In the genomic region with DNA sequence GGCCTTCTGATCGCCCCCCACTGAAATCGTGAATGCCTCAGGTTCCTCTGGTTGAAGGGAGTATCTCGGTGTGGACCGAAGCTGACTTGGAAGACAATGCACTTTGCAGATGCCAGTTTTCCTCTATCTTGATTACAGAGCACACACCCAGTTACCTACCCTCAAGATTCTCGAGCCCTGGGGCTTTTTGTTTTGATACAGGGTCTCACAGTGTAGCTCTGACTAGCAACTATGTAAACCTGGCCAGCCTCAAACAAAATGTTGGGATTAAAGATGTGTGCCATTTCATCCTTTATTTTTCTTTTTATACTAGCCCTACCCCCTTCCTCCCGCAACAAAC, we compare ENCODE assay signal across 8 mouse cellular contexts. TPM values are rescaled to one million over a fixed set of nuclear protein-coding genes. Genes with fewer than 3 reads are reported as not detected.
DNase-seq lines count a peak whose midpoint lies in the region; ATAC-seq and TF ChIP-seq lines count a peak whose summit lies in the region.

No protein-coding gene starts in this region.

- H3K4me2 ChIP-seq in neural tube, embryonic 11.5 days (ENCODE audit: low read depth), result peak overlapping the region; percentile 92
- peak overlapping the region; percentile 62 for H3K4me2 ChIP-seq in limb, embryonic 15.5 days
- H3K4me2 ChIP-seq in stomach, embryonic 16.5 days (ENCODE audit: low read depth, low read length), result peak overlapping the region; percentile 92

- H3K9ac ChIP-seq in neural tube, embryonic 11.5 days (ENCODE audit: low read length), result peak overlapping the region; percentile 83
- H3K9ac ChIP-seq in limb, embryonic 15.5 days, result peak overlapping the region; percentile 57
- H3K9ac ChIP-seq in stomach, embryonic 16.5 days (ENCODE audit: low read length), result peak overlapping the region; percentile 92

- peaks cover 6% of the 10 kb centered on the region; the same call in 1 of the 2 replicates for H3K4me1 ChIP-seq in cerebellum, adult 2 months (ENCODE audit: control insufficient read depth, insufficient read depth, low read length)
- peaks cover 8% of the 10 kb centered on the region for H3K4me1 ChIP-seq in neural tube, embryonic 11.5 days (ENCODE audit: control insufficient read depth, insufficient read depth, low read length)
- H3K4me1 ChIP-seq in limb, embryonic 15.5 days, result peaks cover 25% of the 10 kb centered on the region
- H3K4me1 ChIP-seq in stomach, embryonic 16.5 days (ENCODE audit: control insufficient read depth, insufficient read depth, low read length), result peaks cover 19% of the 10 kb centered on the region

- DNase-seq in cerebellum, adult 2 months, result no peak
- no peak for DNase-seq in cerebellum, postnatal 4 days (ENCODE audit: low spot score in 2 of 2)
- no peak for DNase-seq in neural tube, embryonic 11.5 days (ENCODE audit: low spot score)
- DNase-seq in neural tube, embryonic 10.5 days (ENCODE audit: extremely low spot score, low spot score), result no peak
- DNase-seq in left cerebral cortex, adult 18-20 months (ENCODE audit: low spot score in 2 of 2), result no peak

- ATAC-seq in neural tube, embryonic 11.5 days (ENCODE audit: insufficient read depth, low FRiP score, low TSS enrichment), result peak; percentile 22; the same call in 1 of the 2 replicates
- ATAC-seq in limb, embryonic 15.5 days (ENCODE audit: insufficient number of reproducible peaks, low FRiP score, low TSS enrichment, low read depth), result peak; percentile 16; the same call in 1 of the 2 replicates
- ATAC-seq in stomach, embryonic 16.5 days (ENCODE audit: insufficient read depth, low FRiP score), result no peak
- ATAC-seq in monocyte, adult 5-6 weeks (replicated peaks; ENCODE audit: insufficient number of reproducible peaks, low FRiP score, low TSS enrichment, poor library complexity, severe bottlenecking), result no peak

- 12% methylated on average over 6 of the region's 6 CpGs for WGBS in cerebellum, adult 2 months
- WGBS in neural tube, embryonic 11.5 days, result 15% methylated on average over 6 of the region's 6 CpGs
- WGBS in limb, embryonic 15.5 days, result 13% methylated on average over 6 of the region's 6 CpGs
- 16% methylated on average over 6 of the region's 6 CpGs for WGBS in stomach, embryonic 16.5 days

- TF ChIP-seq CTCF in cerebellum, adult 2 months (IDR thresholded peaks at IDR 0.05; ENCODE audit: borderline replicate concordance, insufficient read depth, low read depth, low read length), result no peak

- H3K4me3 ChIP-seq in cerebellum, adult 2 months (replicated peaks; ENCODE audit: insufficient read depth, low read depth, low read length), result peak overlapping the region; percentile 88
- H3K4me3 ChIP-seq in neural tube, embryonic 11.5 days (ENCODE audit: low read depth, low read length), result peak overlapping the region; percentile 90
- H3K4me3 ChIP-seq in limb, embryonic 15.5 days, result peak overlapping the region; percentile 66
- H3K4me3 ChIP-seq in stomach, embryonic 16.5 days (replicated peaks; ENCODE audit: low read length), result peak overlapping the region; percentile 95

- H3K27ac ChIP-seq in cerebellum, adult 2 months (ENCODE audit: insufficient read depth, low read length), result 0 out of 2 replicates have a peak overlapping the region, but pooled peaks have one; percentile 40
- H3K27ac ChIP-seq in neural tube, embryonic 11.5 days (ENCODE audit: low read depth, low read length), result no peak overlapping the region
- H3K27ac ChIP-seq in limb, embryonic 15.5 days, result peak overlapping the region; percentile 84
- H3K27ac ChIP-seq in stomach, embryonic 16.5 days (ENCODE audit: low read length), result peak overlapping the region; percentile 60

- no peaks in the 10 kb centered on the region for H3K27me3 ChIP-seq in cerebellum, adult 2 months (ENCODE audit: control insufficient read depth, insufficient read depth, low read length)
- no peaks in the 10 kb centered on the region for H3K27me3 ChIP-seq in neural tube, embryonic 11.5 days (ENCODE audit: control insufficient read depth, insufficient read depth, low read length)
- H3K27me3 ChIP-seq in limb, embryonic 15.5 days, result no peaks in the 10 kb centered on the region
- H3K27me3 ChIP-seq in stomach, embryonic 16.5 days (ENCODE audit: control insufficient read depth, insufficient read depth, low read length), result no peaks in the 10 kb centered on the region

- TF ChIP-seq POLR2A in cerebellum, adult 2 months (IDR thresholded peaks at IDR 0.05; ENCODE audit: borderline replicate concordance, insufficient read depth, low read length), result no peak; the same call in 1 of the 2 replicates

- H3K36me3 ChIP-seq in neural tube, embryonic 11.5 days (ENCODE audit: control insufficient read depth, insufficient read depth, low read length), result no peaks in the 10 kb centered on the region
- peaks cover 10% of the 10 kb centered on the region; the same call in 1 of the 2 replicates for H3K36me3 ChIP-seq in limb, embryonic 15.5 days
- H3K36me3 ChIP-seq in stomach, embryonic 16.5 days (ENCODE audit: control insufficient read depth, insufficient read depth, low read length), result no peaks in the 10 kb centered on the region

- H3K9me3 ChIP-seq in neural tube, embryonic 11.5 days (ENCODE audit: control insufficient read depth, low read length), result no peaks in the 10 kb centered on the region
- H3K9me3 ChIP-seq in limb, embryonic 15.5 days, result no peaks in the 10 kb centered on the region
- no peaks in the 10 kb centered on the region for H3K9me3 ChIP-seq in stomach, embryonic 16.5 days (replicated peaks; ENCODE audit: control insufficient read depth, low read length)

RNA-seq across cellular contexts. Expression of gene Sars, which starts 0.3 kb away (rescaled TPM):
- 214 and 228 TPM in 2 replicates for polyA plus RNA-seq in cerebellum, adult 2 months (2012; rRNA removed)
- 214 and 216 TPM in 2 replicates for polyA plus RNA-seq in neural tube, embryonic 11.5 days (2014; fragmentation: Nextera tagmentation; extraction: Ambion mirVana)
- 115 and 123 TPM in 2 replicates for polyA plus RNA-seq in limb, embryonic 15.5 days (2015; fragmentation: Nextera tagmentation; extraction: Ambion mirVana)
- polyA plus RNA-seq in stomach, embryonic 16.5 days (2015; fragmentation: Nextera tagmentation; extraction: Ambion mirVana), result 144 and 146 TPM in 2 replicates
- 120 to 326 TPM (median 130 TPM) in 3 replicates for total RNA-seq in monocyte, adult 5-6 weeks (2017)
- 100 to 1,000 TPM; 244 to 258 TPM for total RNA-seq in left cerebral cortex, adult 18-20 months (2021)

RNA-seq across cellular contexts. Expression of gene Celsr2, which starts 30.0 kb away (rescaled TPM):
- polyA plus RNA-seq in cerebellum, adult 2 months (2012; rRNA removed), result 57.4 and 58.2 TPM in 2 replicates
- 65.2 and 65.5 TPM in 2 replicates for polyA plus RNA-seq in neural tube, embryonic 11.5 days (2014; fragmentation: Nextera tagmentation; extraction: Ambion mirVana)
- polyA plus RNA-seq in limb, embryonic 15.5 days (2015; fragmentation: Nextera tagmentation; extraction: Ambion mirVana), result 11.7 and 11.9 TPM in 2 replicates
- 14.4 and 17.4 TPM in 2 replicates for polyA plus RNA-seq in stomach, embryonic 16.5 days (2015; fragmentation: Nextera tagmentation; extraction: Ambion mirVana)
- total RNA-seq in monocyte, adult 5-6 weeks (2017), result 0.11 to 1.8 TPM (median 0.19 TPM) in 3 replicates
- 100 to 1,000 TPM; 148 to 155 TPM for total RNA-seq in left cerebral cortex, adult 18-20 months (2021)

Comparison
In these comparisons a context has a peak if more than half of its experiments do, and no peak if none do; other contexts are left out.
1. ATAC-seq: peak in neural tube, embryonic 11.5 days (single experiment) and limb, embryonic 15.5 days (single experiment); none in stomach, embryonic 16.5 days (single experiment) and monocyte, adult 5-6 weeks (single experiment).
2. Peak in every context shown above with its lines, with median percentiles within 50 percentile points of each other: H3K4me3 ChIP-seq, H3K4me2 ChIP-seq and H3K9ac ChIP-seq.